Mouse (Mus musculus): ENCODE measurements around the gene Irf8. TPM values are rescaled to one million over a fixed set of nuclear protein-coding genes. Genes with fewer than 3 reads are reported as not detected.
"Not testable (repeated sequence)": the region's sequence is repeated elsewhere in the genome, so short reads cannot be mapped to it uniquely, and the experiment has no call there.

The Irf8 gene
- polyA plus RNA-seq, 1 experiment from 2014 or later: 1.7 TPM

DNA sequence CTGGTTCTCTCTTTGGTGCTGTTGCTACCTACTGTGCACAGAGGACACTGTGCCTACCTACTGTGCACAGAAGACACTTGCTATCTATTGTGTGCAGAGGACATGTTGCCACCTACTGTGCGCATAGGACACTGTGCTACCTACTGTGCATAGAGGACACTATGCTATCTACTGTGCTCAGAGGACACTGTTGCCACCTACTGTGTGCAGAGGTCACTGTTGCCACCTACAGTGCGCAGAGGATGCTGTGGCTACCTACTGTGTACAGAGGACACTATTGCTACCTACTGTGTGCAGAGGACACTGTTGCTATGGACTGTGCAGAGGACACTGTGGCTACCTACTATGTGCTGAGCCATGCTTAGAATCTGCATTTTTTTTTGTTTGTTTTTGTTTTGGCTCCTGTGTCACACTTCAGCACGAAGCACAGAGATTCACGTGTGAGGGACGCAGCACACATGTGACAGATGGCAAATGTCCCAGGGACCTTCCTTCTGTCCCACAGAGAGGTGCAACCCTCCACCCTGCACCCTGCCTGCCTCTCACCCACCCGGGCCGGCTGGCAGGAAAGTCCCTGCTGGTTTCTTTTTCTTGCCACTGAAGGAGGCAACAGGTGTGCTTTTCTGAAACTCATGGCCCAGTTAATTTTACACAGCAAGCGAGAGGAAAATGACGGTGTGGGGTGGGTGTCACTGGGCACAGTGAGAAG is 61.0 kb downstream of the Irf8 start:
- Histone ChIP-seq H3K27ac (no peak overlapping the region), H3K27me3 (ENCODE audit: low read depth, poor library complexity, severe bottlenecking) (peaks cover 34% of the 10 kb centered on the region), H3K4me1 (peaks cover 4% of the 10 kb centered on the region; the same call in 1 of the 2 replicates), H3K4me3 (no peak overlapping the region), H3K36me3 (no peaks in the 10 kb centered on the region), H3K9me3 (replicated peaks) (no peaks in the 10 kb centered on the region)
- no peak for DNase-seq (ENCODE audit: low spot score)
- 84% methylated on average over 9 of the region's 9 CpGs for WGBS

DNA sequence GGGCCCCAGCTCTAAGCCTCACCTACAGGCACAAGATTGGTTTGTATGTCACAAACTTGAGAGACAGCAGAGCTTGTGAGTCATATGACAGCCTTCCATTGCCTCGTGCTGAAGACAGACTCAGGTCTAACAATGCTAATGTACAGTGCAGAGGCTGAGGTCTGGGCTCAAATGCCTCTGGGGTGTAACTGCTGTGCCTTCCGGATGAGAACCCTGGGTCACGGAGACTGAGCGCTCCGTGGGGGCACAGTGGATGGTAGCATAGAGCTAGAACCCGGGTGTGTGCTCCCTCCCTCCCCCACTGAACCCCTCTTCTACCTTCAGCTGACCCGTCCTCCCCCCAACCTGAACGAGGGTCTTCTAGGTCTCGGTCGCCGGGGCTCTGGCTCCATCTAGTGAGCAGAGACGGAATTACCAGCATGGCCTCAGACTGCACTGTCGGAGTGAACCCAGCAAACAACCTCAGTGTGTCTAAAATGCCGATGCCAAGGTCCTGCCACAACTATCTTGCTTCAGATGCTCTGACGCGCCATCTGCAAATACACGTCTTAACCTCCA is 64.2 kb downstream of the Irf8 start:
- Histone ChIP-seq H3K36me3 (no peaks in the 10 kb centered on the region), H3K4me1 (peaks cover 4% of the 10 kb centered on the region; the same call in 1 of the 2 replicates), H3K4me3 (0 out of 2 replicates have a peak overlapping the region, but pooled peaks have one; percentile 11), H3K27ac (no peak overlapping the region), H3K27me3 (ENCODE audit: low read depth, poor library complexity, severe bottlenecking) (peaks cover 52% of the 10 kb centered on the region), H3K9me3 (replicated peaks) (no peaks in the 10 kb centered on the region)
- 8% methylated on average over 17 of the region's 17 CpGs for WGBS
- DNase-seq (ENCODE audit: low spot score): peak; percentile 79

- H3K27me3 ChIP-seq (ENCODE audit: low read depth, poor library complexity, severe bottlenecking): peaks cover 78% of the 10 kb centered on the region
- H3K9me3 ChIP-seq (replicated peaks): not testable (repeated sequence)
Observed at GRCm38 (mm10) chr8:120803661-120804375, 67.7 kb downstream of the Irf8 start.

DNA sequence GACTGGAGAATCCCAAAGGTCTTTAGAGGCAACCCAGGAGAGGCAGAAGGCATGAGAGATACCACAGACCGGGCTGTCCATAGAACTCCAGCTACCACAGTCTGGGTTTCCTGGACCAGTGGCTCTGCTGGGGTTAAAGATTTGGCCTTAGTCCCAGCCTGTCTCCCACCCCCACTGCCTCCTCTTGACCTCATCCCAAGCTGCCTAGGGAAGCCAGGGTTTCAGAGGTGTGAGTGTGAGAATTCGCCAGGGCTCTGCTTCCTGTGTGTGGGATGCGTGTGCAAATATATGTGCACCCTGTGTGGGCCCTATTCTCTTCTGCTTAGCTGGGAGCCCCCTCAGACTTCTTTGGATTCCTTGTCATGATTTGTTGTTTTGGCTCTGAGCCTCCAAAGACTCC is 68.6 kb downstream of the Irf8 start:
- 92% methylated on average over 3 of the region's 3 CpGs for WGBS
- Histone ChIP-seq H3K4me3 (no peak overlapping the region), H3K36me3 (no peaks in the 10 kb centered on the region), H3K27ac (no peak overlapping the region), H3K4me1 (peaks cover 19% of the 10 kb centered on the region), H3K27me3 (ENCODE audit: low read depth, poor library complexity, severe bottlenecking) (peaks cover 83% of the 10 kb centered on the region), H3K9me3 (replicated peaks) (no peaks in the 10 kb centered on the region)
- DNase-seq (ENCODE audit: low spot score): no peak

More at GRCm38 (mm10) chr8:120803661-120804375, 67.7 kb downstream of the Irf8 start:
- not testable (repeated sequence) for DNase-seq (ENCODE audit: low spot score); H3K4me3 ChIP-seq; H3K27ac ChIP-seq; H3K36me3 ChIP-seq
- peaks cover 16% of the 10 kb centered on the region for H3K4me1 ChIP-seq
- whole genome bisulfite sequencing: 77% methylated on average over 6 of the region's 6 CpGs

Other genes with a start within 250 kb of the Irf8 start
- 153 and 167 TPM in 2 replicates for gene Gins2, start 147.1 kb upstream of the Irf8 start, polyA plus RNA-seq (2016; fragmentation: Nextera tagmentation; extraction: Ambion mirVana)
- 2.7 and 3.4 TPM in 2 replicates for gene 1190005I06Rik, start 88.7 kb upstream of the Irf8 start, polyA plus RNA-seq (2016; fragmentation: Nextera tagmentation; extraction: Ambion mirVana)
- gene Gm27021, start 68.3 kb upstream of the Irf8 start, polyA plus RNA-seq (2016; fragmentation: Nextera tagmentation; extraction: Ambion mirVana): 3.4 and 3.8 TPM in 2 replicates
- 879 and 888 TPM in 2 replicates for gene Cox4i1, start 68.1 kb upstream of the Irf8 start, polyA plus RNA-seq (2016; fragmentation: Nextera tagmentation; extraction: Ambion mirVana)
- gene Emc8, start 67.8 kb upstream of the Irf8 start, polyA plus RNA-seq (2016; fragmentation: Nextera tagmentation; extraction: Ambion mirVana): 372 and 439 TPM in 2 replicates